ENCODE assay signal across 12 mouse cellular contexts in the genomic region with DNA sequence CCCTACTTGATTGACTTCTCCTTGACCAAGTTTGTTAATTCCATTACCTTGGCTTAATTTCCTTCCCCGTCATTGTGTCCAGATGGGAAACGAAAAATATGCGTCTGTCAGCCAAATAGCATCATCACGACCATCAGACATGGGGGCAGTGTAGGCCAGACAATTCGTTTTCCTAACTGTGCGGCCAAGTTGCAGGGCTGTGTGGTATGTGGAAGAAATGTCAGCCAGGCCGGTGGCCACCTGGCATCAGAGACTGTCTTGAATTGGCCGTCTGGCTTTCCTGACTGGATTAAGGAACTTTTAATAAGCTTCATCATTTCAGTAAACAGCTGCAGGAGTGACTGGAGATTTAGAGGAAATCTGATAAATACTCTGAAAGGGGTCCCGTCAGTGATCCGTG. TPM values are rescaled to one million over a fixed set of nuclear protein-coding genes. Genes with fewer than 3 reads are reported as not detected.
A peak's percentile ranks its signal among the peaks of the same experiment; 100 is the strongest.
DNase-seq lines count a peak whose midpoint lies in the region; ATAC-seq and TF ChIP-seq lines count a peak whose summit lies in the region.
"Had no signal": no experiment of that assay in that cellular context is flagged by ENCODE, and none has a peak within 500 bp of the region (broad histone marks: within the 10 kb centered on the region; RNA-seq: fewer than 3 reads in every experiment).

No protein-coding gene starts in this region.

- H3K4me2 ChIP-seq in heart, embryonic 11.5 days, result no peak overlapping the region
- no peak overlapping the region for H3K4me2 ChIP-seq in lung, postnatal 0 days (replicated peaks; ENCODE audit: low read depth, low read length)
- H3K4me2 ChIP-seq: embryonic facial prominence, embryonic 13.5 days; intestine, embryonic 15.5 days; limb, embryonic 15.5 days had no signal

- DNase-seq in heart, postnatal 14 days, result peak; percentile 8 to 30
- peak; percentile 32 for DNase-seq in lung, postnatal 10 days
- DNase-seq in lung, postnatal 0 days (ENCODE audit: low spot score), result no peak
- DNase-seq in gastrocnemius, adult 18-20 months (ENCODE audit: low spot score), result peak; percentile 7
- peak; percentile 25 for DNase-seq in lung, postnatal 36 days
- no peak for DNase-seq in left cerebral cortex, adult 18-20 months (ENCODE audit: low spot score in 2 of 2)
- DNase-seq in MN1 (ENCODE audit: low spot score), result no peak
- DNase-seq: forebrain, postnatal 0 days had no signal

- intact Hi-C loops in heart, postnatal 14 days (cut with DNase I), result no loop called here

- H3K27me3 ChIP-seq in heart, embryonic 11.5 days (ENCODE audit: control insufficient read depth, insufficient read depth, low read length), result no peaks in the 10 kb centered on the region
- H3K27me3 ChIP-seq in lung, postnatal 0 days (replicated peaks; ENCODE audit: insufficient read depth, low read length), result no peaks in the 10 kb centered on the region
- H3K27me3 ChIP-seq: embryonic facial prominence, embryonic 13.5 days; intestine, embryonic 15.5 days; limb, embryonic 15.5 days had no signal

- no peak for TF ChIP-seq EP300 in lung, postnatal 0 days (IDR thresholded peaks at IDR 0.05)

- H3K4me3 ChIP-seq in heart, embryonic 11.5 days (ENCODE audit: low read depth, low read length), result no peak overlapping the region
- H3K4me3 ChIP-seq in lung, postnatal 0 days (ENCODE audit: low read depth, low read length), result no peak overlapping the region
- H3K4me3 ChIP-seq: embryonic facial prominence, embryonic 13.5 days; intestine, embryonic 15.5 days; limb, embryonic 15.5 days had no signal

- H3K9ac ChIP-seq in heart, embryonic 11.5 days (ENCODE audit: low read depth, low read length), result no peak overlapping the region
- H3K9ac ChIP-seq in lung, postnatal 0 days (replicated peaks; ENCODE audit: low read depth), result no peak overlapping the region
- H3K9ac ChIP-seq: embryonic facial prominence, embryonic 13.5 days; forebrain, postnatal 0 days; intestine, embryonic 15.5 days; limb, embryonic 15.5 days had no signal

- no peak for TF ChIP-seq CTCF in lung, postnatal 0 days (IDR thresholded peaks at IDR 0.05)

- ATAC-seq in heart, embryonic 11.5 days (replicated peaks; ENCODE audit: insufficient number of reproducible peaks, low FRiP score, low TSS enrichment), result no peak
- no peak for ATAC-seq in lung, postnatal 0 days
- ATAC-seq: forebrain, postnatal 0 days; intestine, embryonic 15.5 days had no signal

- H3K4me1 ChIP-seq in heart, embryonic 11.5 days (ENCODE audit: control insufficient read depth, insufficient read depth, low read length), result no peaks in the 10 kb centered on the region
- no peaks in the 10 kb centered on the region for H3K4me1 ChIP-seq in lung, postnatal 0 days (ENCODE audit: insufficient read depth, low read depth, low read length)
- H3K4me1 ChIP-seq: embryonic facial prominence, embryonic 13.5 days; intestine, embryonic 15.5 days; limb, embryonic 15.5 days had no signal

- no peak overlapping the region for H3K27ac ChIP-seq in heart, embryonic 11.5 days (ENCODE audit: low read depth, low read length)
- H3K27ac ChIP-seq in lung, postnatal 0 days (ENCODE audit: low read length), result no peak overlapping the region
- H3K27ac ChIP-seq: embryonic facial prominence, embryonic 13.5 days; intestine, embryonic 15.5 days; limb, embryonic 15.5 days had no signal

- H3K36me3 ChIP-seq in heart, embryonic 11.5 days (ENCODE audit: control insufficient read depth, insufficient read depth, low read length), result no peaks in the 10 kb centered on the region
- H3K36me3 ChIP-seq in lung, postnatal 0 days (ENCODE audit: insufficient read depth, low read length), result 0 out of 2 replicates have a peak, but pooled peaks cover 3% of the 10 kb centered on the region
- H3K36me3 ChIP-seq: intestine, embryonic 15.5 days; limb, embryonic 15.5 days had no signal

- no peaks in the 10 kb centered on the region for H3K9me3 ChIP-seq in heart, embryonic 11.5 days (replicated peaks; ENCODE audit: control insufficient read depth, low read length)
- no peaks in the 10 kb centered on the region for H3K9me3 ChIP-seq in lung, postnatal 0 days (ENCODE audit: low read length)
- H3K9me3 ChIP-seq: embryonic facial prominence, embryonic 13.5 days; intestine, embryonic 15.5 days; limb, embryonic 15.5 days had no signal

- 80% methylated on average over 10 of the region's 10 CpGs for WGBS in heart, embryonic 11.5 days (ENCODE audit: insufficient replicate concordance)
- 63% methylated on average over 10 of the region's 10 CpGs for WGBS in lung, postnatal 0 days

RNA-seq across cellular contexts. Expression of a gene that starts 28.6 kb away (rescaled TPM):
- total RNA-seq in heart, postnatal 14 days (2021), result under 1 TPM; 0.15 to 0.17 TPM
- 0.10 and 0.11 TPM in 2 replicates for polyA plus RNA-seq in heart, embryonic 11.5 days (2014; fragmentation: Nextera tagmentation; extraction: Ambion mirVana)
- polyA plus RNA-seq in lung, postnatal 0 days (2015; fragmentation: Nextera tagmentation; extraction: Ambion mirVana), result 0.10 and 0.13 TPM in 2 replicates
- not detected for total RNA-seq in gastrocnemius, adult 18-20 months (2021)
- under 1 TPM; 0.49 to 0.51 TPM for total RNA-seq in left cerebral cortex, adult 18-20 months (2021)

Comparison
In these comparisons a context has a peak if more than half of its experiments do, and no peak if none do; other contexts are left out.
1. DNase-seq: peak in heart, postnatal 14 days (2 of 2), lung, postnatal 10 days (single experiment), gastrocnemius, adult 18-20 months (single experiment) and lung, postnatal 36 days (single experiment); none in lung, postnatal 0 days (single experiment), left cerebral cortex, adult 18-20 months (0 of 2) and MN1 (single experiment).